Mouse (Mus musculus): ENCODE measurements around the gene Fcho1. TPM values are rescaled to one million over a fixed set of nuclear protein-coding genes. Genes with fewer than 3 reads are reported as not detected.
"Not testable (repeated sequence)": the region's sequence is repeated elsewhere in the genome, so short reads cannot be mapped to it uniquely, and the experiment has no call there.

Fcho1 gene
- polyA plus RNA-seq, 1 experiment: 8.8 TPM

DNA sequence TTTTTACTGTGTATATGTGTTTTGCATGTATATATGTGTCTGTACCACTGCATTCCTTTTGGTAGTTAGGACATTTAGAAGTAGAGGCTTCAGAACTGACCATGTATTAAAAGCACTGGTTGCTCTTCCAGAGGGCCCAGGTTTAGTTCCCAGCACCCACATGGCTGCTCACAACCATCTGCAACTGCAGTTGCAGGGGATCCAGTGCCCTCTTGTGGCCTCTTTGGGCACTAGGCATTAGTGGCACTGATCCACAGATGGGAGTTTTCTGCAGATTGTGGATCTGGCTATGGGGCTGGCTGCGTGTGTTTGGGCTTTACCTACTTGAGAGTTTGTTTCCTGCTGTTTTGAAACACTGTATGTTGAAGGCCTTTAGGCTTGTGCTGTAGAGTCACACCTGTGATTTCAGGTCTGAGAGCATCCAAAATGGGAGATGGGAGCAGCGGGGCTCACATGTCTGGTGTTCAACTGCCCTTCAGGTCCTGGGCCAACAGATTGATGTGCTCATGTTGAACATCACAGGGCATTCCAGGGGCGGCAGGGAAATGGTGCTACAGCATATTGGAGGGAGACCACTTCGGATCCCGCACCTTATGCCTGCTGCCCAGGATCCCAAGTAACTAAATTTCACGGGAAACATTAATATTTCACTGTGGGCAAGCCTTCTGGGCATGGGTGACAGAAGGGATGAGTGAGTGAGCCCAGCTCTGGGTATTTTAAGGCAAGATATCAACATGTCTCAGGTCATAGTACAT is 24.0 kb upstream of the Fcho1 start:
- not testable (repeated sequence) for H3K9me3 ChIP-seq (replicated peaks; ENCODE audit: control insufficient read depth, insufficient read depth, low read length, poor library complexity, severe bottlenecking); H3K27ac ChIP-seq (ENCODE audit: insufficient read depth, low read length); H3K4me3 ChIP-seq (ENCODE audit: low read depth, low read length); H3K4me1 ChIP-seq (ENCODE audit: control insufficient read depth, insufficient read depth, low read length); H3K36me3 ChIP-seq (ENCODE audit: control insufficient read depth, insufficient read depth, low read length, poor library complexity, severe bottlenecking); H3K9ac ChIP-seq (ENCODE audit: low read depth, poor library complexity, severe bottlenecking); H3K27me3 ChIP-seq (ENCODE audit: control insufficient read depth, insufficient read depth, low read length, poor library complexity, severe bottlenecking)
- peak; percentile 40 for TF ChIP-seq CTCF (IDR thresholded peaks at IDR 0.05; ENCODE audit: low read depth, low read length)

- H3K27ac ChIP-seq (ENCODE audit: insufficient read depth, low read length); H3K9me3 ChIP-seq (replicated peaks; ENCODE audit: control insufficient read depth, insufficient read depth, low read length, poor library complexity, severe bottlenecking); H3K4me1 ChIP-seq (ENCODE audit: control insufficient read depth, insufficient read depth, low read length); H3K9ac ChIP-seq (ENCODE audit: low read depth, poor library complexity, severe bottlenecking); H3K27me3 ChIP-seq (ENCODE audit: control insufficient read depth, insufficient read depth, low read length, poor library complexity, severe bottlenecking); H3K36me3 ChIP-seq (ENCODE audit: control insufficient read depth, insufficient read depth, low read length, poor library complexity, severe bottlenecking); H3K4me3 ChIP-seq (ENCODE audit: low read depth, low read length): not testable (repeated sequence)
These were observed 21.6 kb upstream of the Fcho1 start for GRCm38 (mm10) chr8:71747082-71747481.

GRCm38 (mm10) chr8:71745322-71745721 is 19.8 kb upstream of the Fcho1 start:
- Histone ChIP-seq H3K27me3 (ENCODE audit: control insufficient read depth, insufficient read depth, low read length, poor library complexity, severe bottlenecking) (no peaks in the 10 kb centered on the region), H3K4me1 (ENCODE audit: control insufficient read depth, insufficient read depth, low read length) (no peaks in the 10 kb centered on the region), H3K27ac (ENCODE audit: insufficient read depth, low read length) (no peak overlapping the region), H3K9ac (ENCODE audit: low read depth, poor library complexity, severe bottlenecking) (no peak overlapping the region), H3K9me3 (replicated peaks; ENCODE audit: control insufficient read depth, insufficient read depth, low read length, poor library complexity, severe bottlenecking) (peaks cover 5% of the 10 kb centered on the region; the same call in 1 of the 2 replicates), H3K4me3 (ENCODE audit: low read depth, low read length) (no peak overlapping the region), H3K36me3 (ENCODE audit: control insufficient read depth, insufficient read depth, low read length, poor library complexity, severe bottlenecking) (no peaks in the 10 kb centered on the region)
- TF ChIP-seq CTCF (IDR thresholded peaks at IDR 0.05; ENCODE audit: low read depth, low read length) (no peak), POLR2A (IDR thresholded peaks at IDR 0.05; ENCODE audit: insufficient read depth, low read length) (no peak), EP300 (IDR thresholded peaks at IDR 0.05; ENCODE audit: insufficient read depth, low read depth, low read length) (no peak)

GRCm38 (mm10) chr8:71742783-71743182 is 17.3 kb upstream of the Fcho1 start:
- Histone ChIP-seq H3K9ac (ENCODE audit: low read depth, poor library complexity, severe bottlenecking) (no peak overlapping the region), H3K27ac (ENCODE audit: insufficient read depth, low read length) (no peak overlapping the region), H3K4me3 (ENCODE audit: low read depth, low read length) (no peak overlapping the region), H3K9me3 (replicated peaks; ENCODE audit: control insufficient read depth, insufficient read depth, low read length, poor library complexity, severe bottlenecking) (no peaks in the 10 kb centered on the region), H3K4me1 (ENCODE audit: control insufficient read depth, insufficient read depth, low read length) (no peaks in the 10 kb centered on the region), H3K27me3 (ENCODE audit: control insufficient read depth, insufficient read depth, low read length, poor library complexity, severe bottlenecking) (no peaks in the 10 kb centered on the region), H3K36me3 (ENCODE audit: control insufficient read depth, insufficient read depth, low read length, poor library complexity, severe bottlenecking) (no peaks in the 10 kb centered on the region)
- TF ChIP-seq POLR2A (IDR thresholded peaks at IDR 0.05; ENCODE audit: insufficient read depth, low read length): no peak
- no peak for TF ChIP-seq CTCF (IDR thresholded peaks at IDR 0.05; ENCODE audit: low read depth, low read length)
- TF ChIP-seq EP300 (IDR thresholded peaks at IDR 0.05; ENCODE audit: insufficient read depth, low read depth, low read length): no peak

DNA sequence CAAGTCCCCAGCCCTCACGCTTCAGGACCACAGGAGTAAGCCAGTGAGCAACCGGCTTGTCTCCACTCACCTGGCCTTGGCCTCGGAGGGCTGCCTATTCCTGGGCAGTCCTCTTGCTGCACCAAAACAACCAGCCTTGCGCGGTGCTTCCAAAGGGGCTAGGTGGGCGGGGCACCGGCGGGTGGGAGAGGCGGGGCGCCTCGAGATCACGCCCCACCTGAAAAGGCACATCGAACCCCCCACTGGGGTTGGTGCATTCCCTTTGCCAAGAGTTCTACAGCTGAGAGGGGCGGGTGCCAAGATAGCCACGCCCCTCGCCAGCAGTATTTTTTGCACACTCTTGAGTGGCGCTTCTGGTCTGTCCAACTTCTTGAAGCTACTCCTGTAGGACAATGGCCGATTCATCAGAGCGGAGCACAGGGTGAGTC is 16.2 kb upstream of the Fcho1 start:
- H3K27ac ChIP-seq (ENCODE audit: insufficient read depth, low read length): no peak overlapping the region
- H3K36me3 ChIP-seq (ENCODE audit: control insufficient read depth, insufficient read depth, low read length, poor library complexity, severe bottlenecking): no peaks in the 10 kb centered on the region
- TF ChIP-seq CTCF (IDR thresholded peaks at IDR 0.05; ENCODE audit: low read depth, low read length) (no peak), POLR2A (IDR thresholded peaks at IDR 0.05; ENCODE audit: insufficient read depth, low read length) (no peak), EP300 (IDR thresholded peaks at IDR 0.05; ENCODE audit: insufficient read depth, low read depth, low read length) (no peak)
- H3K9me3 ChIP-seq (replicated peaks; ENCODE audit: control insufficient read depth, insufficient read depth, low read length, poor library complexity, severe bottlenecking): no peaks in the 10 kb centered on the region
- peak overlapping the region; percentile 17; the same call in 1 of the 2 replicates for H3K4me3 ChIP-seq (ENCODE audit: low read depth, low read length)
- H3K9ac ChIP-seq (ENCODE audit: low read depth, poor library complexity, severe bottlenecking): no peak overlapping the region
- H3K4me1 ChIP-seq (ENCODE audit: control insufficient read depth, insufficient read depth, low read length): no peaks in the 10 kb centered on the region
- no peaks in the 10 kb centered on the region for H3K27me3 ChIP-seq (ENCODE audit: control insufficient read depth, insufficient read depth, low read length, poor library complexity, severe bottlenecking)

DNA sequence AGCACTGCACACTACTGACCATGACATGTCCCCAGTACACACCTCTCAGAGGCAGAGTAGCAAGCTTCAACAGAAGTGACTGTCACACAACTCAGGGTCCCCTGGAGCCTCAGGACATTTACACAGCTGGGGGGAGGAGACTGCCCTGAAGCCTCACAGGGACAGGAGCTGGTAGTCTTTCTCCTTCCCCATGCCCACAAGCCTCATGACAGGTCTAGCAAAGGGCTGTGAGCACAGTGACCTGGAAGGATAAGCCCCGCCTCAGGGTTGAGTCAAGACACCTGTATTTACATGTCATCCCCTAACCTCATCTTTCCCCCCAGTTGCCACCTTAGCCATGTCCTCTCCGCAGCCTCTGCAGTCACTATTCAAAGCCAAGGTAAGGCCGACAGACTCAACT is 15.7 kb upstream of the Fcho1 start:
- H3K4me3 ChIP-seq (ENCODE audit: low read depth, low read length): no peak overlapping the region
- H3K27ac ChIP-seq (ENCODE audit: insufficient read depth, low read length): no peak overlapping the region
- no peak for TF ChIP-seq CTCF (IDR thresholded peaks at IDR 0.05; ENCODE audit: low read depth, low read length)
- no peaks in the 10 kb centered on the region for H3K36me3 ChIP-seq (ENCODE audit: control insufficient read depth, insufficient read depth, low read length, poor library complexity, severe bottlenecking)
- no peaks in the 10 kb centered on the region for H3K9me3 ChIP-seq (replicated peaks; ENCODE audit: control insufficient read depth, insufficient read depth, low read length, poor library complexity, severe bottlenecking)
- H3K27me3 ChIP-seq (ENCODE audit: control insufficient read depth, insufficient read depth, low read length, poor library complexity, severe bottlenecking): no peaks in the 10 kb centered on the region
- no peak overlapping the region for H3K9ac ChIP-seq (ENCODE audit: low read depth, poor library complexity, severe bottlenecking)
- H3K4me1 ChIP-seq (ENCODE audit: control insufficient read depth, insufficient read depth, low read length): no peaks in the 10 kb centered on the region

- H3K4me1 ChIP-seq (ENCODE audit: control insufficient read depth, insufficient read depth, low read length); H3K4me3 ChIP-seq (ENCODE audit: low read depth, low read length); H3K9me3 ChIP-seq (replicated peaks; ENCODE audit: control insufficient read depth, insufficient read depth, low read length, poor library complexity, severe bottlenecking); H3K27me3 ChIP-seq (ENCODE audit: control insufficient read depth, insufficient read depth, low read length, poor library complexity, severe bottlenecking); H3K36me3 ChIP-seq (ENCODE audit: control insufficient read depth, insufficient read depth, low read length, poor library complexity, severe bottlenecking); H3K9ac ChIP-seq (ENCODE audit: low read depth, poor library complexity, severe bottlenecking); H3K27ac ChIP-seq (ENCODE audit: insufficient read depth, low read length): not testable (repeated sequence)
These were observed 12.8 kb upstream of the Fcho1 start for GRCm38 (mm10) chr8:71738316-71738715.

Measured in ES-Bruce4 (cell line).